ENCODE assay signal across 8 mouse cellular contexts in genomic region chr16:43979328-43980109, GRCm38 (mm10). TPM values are rescaled to one million over a fixed set of nuclear protein-coding genes. Genes with fewer than 3 reads are reported as not detected.
A peak's percentile ranks its signal among the peaks of the same experiment; 100 is the strongest.
DNase-seq lines count a peak whose midpoint lies in the region; ATAC-seq lines count a peak whose summit lies in the region.

Gene Zdhhc23 (minus strand): TSS chr16:43979791.

- H3K9ac ChIP-seq in embryonic facial prominence, embryonic 11.5 days (replicated peaks; ENCODE audit: low read length), result peak within 1 kb of the TSS; percentile 51
- peak within 1 kb of the TSS; percentile 62 for H3K9ac ChIP-seq in hindbrain, embryonic 12.5 days

- under 1% methylated on average over 75 of the region's 103 CpGs for WGBS in embryonic facial prominence, embryonic 11.5 days
- whole genome bisulfite sequencing in hindbrain, embryonic 12.5 days, result under 1% methylated on average over 81 of the region's 103 CpGs

- DNase-seq in CD8-positive naive resting alpha-beta T cell, adult 2 months (ENCODE audit: low read depth in 2 of 2, low spot score in 2 of 2), result peak; percentile 5 to 26
- DNase-seq in adrenal gland, adult 18-20 months (ENCODE audit: low spot score in 2 of 2), result peak; percentile 37 to 46
- peak; percentile 42 for DNase-seq in embryonic facial prominence, embryonic 11.5 days (ENCODE audit: low spot score)
- DNase-seq in left cerebral cortex, adult 8-10 months (ENCODE audit: low spot score in 2 of 2), result no peak
- DNase-seq in lung, postnatal 4 days, result peak; percentile 41 to 58
- DNase-seq in right cerebral cortex, postnatal 4 days, result peak; percentile 44
- DNase-seq in gastrocnemius, postnatal 36 days, result no peak

- H3K4me3 ChIP-seq in embryonic facial prominence, embryonic 11.5 days (ENCODE audit: low read depth, low read length), result peak within 1 kb of the TSS; percentile 67
- H3K4me3 ChIP-seq in hindbrain, embryonic 12.5 days, result peak within 1 kb of the TSS; percentile 71

- no peaks in the 10 kb centered on the region for H3K36me3 ChIP-seq in embryonic facial prominence, embryonic 11.5 days (replicated peaks; ENCODE audit: control insufficient read depth, insufficient read depth, low read depth, low read length)
- no peaks in the 10 kb centered on the region for H3K36me3 ChIP-seq in hindbrain, embryonic 12.5 days

- intact Hi-C loops in gastrocnemius, postnatal 36 days (cut with DNase I), result no loop called here

- H3K27ac ChIP-seq in embryonic facial prominence, embryonic 11.5 days (replicated peaks; ENCODE audit: low read depth, low read length), result no peak within 1 kb of the TSS
- H3K27ac ChIP-seq in hindbrain, embryonic 12.5 days, result no peak within 1 kb of the TSS

- ATAC-seq in embryonic facial prominence, embryonic 11.5 days (replicated peaks; ENCODE audit: insufficient number of reproducible peaks, low FRiP score, low TSS enrichment, low read depth), result peak; percentile 83
- peak; percentile 88 for ATAC-seq in hindbrain, embryonic 12.5 days (ENCODE audit: low FRiP score)

- H3K27me3 ChIP-seq in embryonic facial prominence, embryonic 11.5 days (ENCODE audit: control insufficient read depth, insufficient read depth, low read length), result peaks cover 11% of the 10 kb centered on the region
- H3K27me3 ChIP-seq in hindbrain, embryonic 12.5 days, result peaks cover 32% of the 10 kb centered on the region

- no peaks in the 10 kb centered on the region; the same call in none of the 2 replicates for H3K4me1 ChIP-seq in embryonic facial prominence, embryonic 11.5 days (ENCODE audit: control insufficient read depth, insufficient read depth, low read length)
- H3K4me1 ChIP-seq in hindbrain, embryonic 12.5 days, result peaks cover 7% of the 10 kb centered on the region

- no peaks in the 10 kb centered on the region for H3K9me3 ChIP-seq in embryonic facial prominence, embryonic 11.5 days (replicated peaks; ENCODE audit: control insufficient read depth, low read length)
- H3K9me3 ChIP-seq in hindbrain, embryonic 12.5 days (replicated peaks), result no peaks in the 10 kb centered on the region

- H3K4me2 ChIP-seq in embryonic facial prominence, embryonic 11.5 days (ENCODE audit: low read depth, low read length), result peak within 1 kb of the TSS; percentile 100
- peak within 1 kb of the TSS; percentile 100 for H3K4me2 ChIP-seq in hindbrain, embryonic 12.5 days (replicated peaks)

RNA-seq across cellular contexts. Expression of gene Zdhhc23, which starts in this region (rescaled TPM):
- total RNA-seq in adrenal gland, adult 18-20 months (2021), result under 1 TPM; 0.93 to 0.96 TPM
- polyA plus RNA-seq in embryonic facial prominence, embryonic 11.5 days (2014; fragmentation: Nextera tagmentation; extraction: Ambion mirVana), result 0.33 and 0.38 TPM in 2 replicates
- 1.1 and 1.4 TPM in 2 replicates for polyA plus RNA-seq in hindbrain, embryonic 12.5 days (2016; fragmentation: Nextera tagmentation; extraction: Ambion mirVana)
- total RNA-seq in left cerebral cortex, adult 8-10 months (2022), result 10 to 100 TPM; 23.8 to 26.2 (median 25.3) TPM
- total RNA-seq in gastrocnemius, postnatal 36 days (2021), result 10 to 100 TPM in 1 of 2 experiments, 1 to 10 TPM in 1; 7.5 to 10.9 TPM

Comparison
In these comparisons a context has a peak if more than half of its experiments do, and no peak if none do; other contexts are left out.
1. RNA of gene Zdhhc23 (total RNA-seq): 23.8 to 26.2 TPM in left cerebral cortex, adult 8-10 months and 7.5 to 10.9 TPM in gastrocnemius, postnatal 36 days; 0.93 to 0.96 TPM in adrenal gland, adult 18-20 months; every median in the first group is over 4 times any median in the second.
2. Peak in DNase-seq in adrenal gland, adult 18-20 months; RNA of the gene not detected or under 1 TPM.
3. Peak in DNase-seq, ATAC-seq, H3K4me3 ChIP-seq, H3K9ac ChIP-seq and H3K4me2 ChIP-seq in embryonic facial prominence, embryonic 11.5 days; RNA of the gene not detected or under 1 TPM.
4. DNase-seq: peak in CD8-positive naive resting alpha-beta T cell, adult 2 months (2 of 2), lung, postnatal 4 days (2 of 2) and right cerebral cortex, postnatal 4 days (single experiment); none in left cerebral cortex, adult 8-10 months (0 of 2) and gastrocnemius, postnatal 36 days (0 of 2).